Mouse (Mus musculus): ENCODE measurements around the gene Kcnj1. TPM values are rescaled to one million over a fixed set of nuclear protein-coding genes. Genes with fewer than 3 reads are reported as not detected.

The Kcnj1 gene
- not detected in 2 replicates for polyA plus RNA-seq (2014; fragmentation: Nextera tagmentation; extraction: Ambion mirVana)

DNA sequence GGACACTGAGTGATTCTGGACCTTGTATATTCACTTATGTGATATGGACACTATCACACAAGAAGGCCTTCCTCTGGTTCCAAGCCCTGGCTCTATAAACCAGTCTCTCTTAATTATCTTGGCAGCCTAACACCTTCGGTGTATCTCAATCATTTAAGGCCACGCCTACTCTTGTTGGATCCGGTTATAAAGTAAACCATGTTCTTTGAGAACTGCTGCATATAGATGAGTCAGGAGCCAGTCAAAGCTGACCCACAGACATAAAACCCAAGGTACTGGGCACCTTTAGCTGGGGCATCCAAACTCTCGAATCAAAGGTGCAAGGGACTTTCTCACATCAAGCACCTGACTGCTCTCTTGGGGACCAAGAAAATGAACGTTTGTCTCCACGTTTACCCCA, at the start of gene Kcnj1:
Kcnj1 (plus strand) TSS at position 292 of the 400 bp plus-strand sequence.
- DNase-seq (ENCODE audit: low spot score) (no peak), ATAC-seq (replicated peaks; ENCODE audit: low FRiP score) (no peak)
- Histone ChIP-seq H3K9ac (ENCODE audit: low read depth, low read length) (no peak within 1 kb of the TSS), H3K4me3 (ENCODE audit: low read depth, low read length) (no peak within 1 kb of the TSS), H3K9me3 (ENCODE audit: control insufficient read depth, low read length) (no peaks in the 10 kb centered on the region), H3K4me1 (replicated peaks; ENCODE audit: control insufficient read depth, insufficient read depth, low read length) (no peaks in the 10 kb centered on the region), H3K36me3 (ENCODE audit: control insufficient read depth, insufficient read depth, low read length) (no peaks in the 10 kb centered on the region), H3K4me2 (no peak within 1 kb of the TSS), H3K27ac (ENCODE audit: low read depth, low read length) (no peak within 1 kb of the TSS), H3K27me3 (replicated peaks; ENCODE audit: control insufficient read depth, insufficient read depth, low read length) (no peaks in the 10 kb centered on the region)
- 83% methylated on average over 6 of the region's 6 CpGs for WGBS

DNA sequence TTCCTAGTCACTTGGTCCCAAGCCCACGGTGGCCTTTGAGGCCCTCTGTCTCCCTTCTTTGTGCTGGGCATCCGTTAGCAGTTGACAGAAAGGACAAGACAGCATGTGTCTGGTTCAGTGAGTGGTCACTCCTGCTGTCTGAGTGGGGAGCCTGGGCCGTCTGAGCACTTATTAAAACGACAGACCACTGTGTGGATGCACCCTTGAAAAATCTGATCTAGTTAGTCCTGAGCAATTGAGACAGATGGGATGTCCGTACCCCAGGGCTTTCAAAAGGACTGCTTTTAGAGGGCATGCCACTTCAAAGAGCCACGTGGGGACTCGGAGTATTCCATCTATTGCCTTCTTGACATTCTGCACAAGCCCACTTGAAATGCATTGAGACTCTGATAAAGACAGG, 48.7 kb upstream of the Kcnj1 start:
- H3K4me1 ChIP-seq (replicated peaks; ENCODE audit: control insufficient read depth, insufficient read depth, low read length) = no peaks in the 10 kb centered on the region
- H3K9me3 ChIP-seq (ENCODE audit: control insufficient read depth, low read length) = no peaks in the 10 kb centered on the region
- WGBS = 69% methylated on average over 7 of the region's 7 CpGs
- H3K4me3 ChIP-seq (ENCODE audit: low read depth, low read length) = no peak overlapping the region
- no peaks in the 10 kb centered on the region for H3K36me3 ChIP-seq (ENCODE audit: control insufficient read depth, insufficient read depth, low read length)
- H3K4me2 ChIP-seq = no peak overlapping the region
- no peak overlapping the region for H3K9ac ChIP-seq (ENCODE audit: low read depth, low read length)
- no peak overlapping the region for H3K27ac ChIP-seq (ENCODE audit: low read depth, low read length)
- ATAC-seq (replicated peaks; ENCODE audit: low FRiP score) (no peak), DNase-seq (ENCODE audit: low spot score) (no peak)
- no peaks in the 10 kb centered on the region for H3K27me3 ChIP-seq (replicated peaks; ENCODE audit: control insufficient read depth, insufficient read depth, low read length)

DNA sequence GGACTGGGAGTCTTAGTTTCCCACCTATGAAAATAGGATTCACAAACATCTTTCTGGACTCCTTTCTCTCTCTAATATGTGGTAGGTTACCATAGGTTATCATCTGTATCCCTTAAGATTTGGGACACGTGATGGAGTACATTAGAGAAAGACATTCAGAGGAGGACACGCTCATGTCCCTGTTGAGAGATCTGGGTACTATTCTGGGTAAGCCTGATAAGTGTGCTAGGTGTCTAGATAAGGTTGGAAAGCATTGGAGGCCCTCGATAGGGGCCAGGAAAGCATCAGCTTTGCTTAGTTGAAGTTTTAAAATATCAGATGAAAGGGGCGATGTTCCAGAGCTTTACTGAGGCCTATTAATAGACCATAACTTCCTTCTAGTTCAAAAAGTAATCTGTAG, 43.5 kb upstream of the Kcnj1 start:
- no peaks in the 10 kb centered on the region for H3K27me3 ChIP-seq (replicated peaks; ENCODE audit: control insufficient read depth, insufficient read depth, low read length)
- no peak overlapping the region for H3K9ac ChIP-seq (ENCODE audit: low read depth, low read length)
- no peak for DNase-seq (ENCODE audit: low spot score)
- no peak overlapping the region for H3K4me2 ChIP-seq
- H3K27ac ChIP-seq (ENCODE audit: low read depth, low read length) = no peak overlapping the region
- no peak overlapping the region for H3K4me3 ChIP-seq (ENCODE audit: low read depth, low read length)
- ATAC-seq (replicated peaks; ENCODE audit: low FRiP score) = peak; percentile 36
- H3K4me1 ChIP-seq (replicated peaks; ENCODE audit: control insufficient read depth, insufficient read depth, low read length) = no peaks in the 10 kb centered on the region
- H3K36me3 ChIP-seq (ENCODE audit: control insufficient read depth, insufficient read depth, low read length) = no peaks in the 10 kb centered on the region
- WGBS = 63% methylated on average over 4 of the region's 4 CpGs
- H3K9me3 ChIP-seq (ENCODE audit: control insufficient read depth, low read length) = no peaks in the 10 kb centered on the region

DNA sequence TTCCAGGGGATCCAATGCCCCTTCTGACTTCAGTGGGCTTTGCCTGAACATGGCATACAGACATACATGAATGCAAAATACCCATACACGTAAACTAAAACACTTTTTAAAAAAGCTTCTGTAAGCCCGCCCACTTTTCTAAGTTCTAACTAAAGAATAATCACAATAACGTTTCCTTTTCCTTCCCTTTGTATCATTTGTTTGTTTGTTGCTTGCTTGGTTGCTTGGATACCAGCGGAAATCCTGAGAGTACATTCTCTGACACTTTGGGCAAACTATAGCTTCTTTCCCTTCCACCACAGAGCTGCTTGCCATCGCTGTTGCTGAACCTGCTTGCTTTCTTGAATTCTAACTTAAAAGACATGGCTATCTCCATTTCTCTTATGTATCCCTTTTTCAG, 41.1 kb upstream of the Kcnj1 start:
- no peak overlapping the region for H3K27ac ChIP-seq (ENCODE audit: low read depth, low read length)
- peaks cover 5% of the 10 kb centered on the region; the same call in 1 of the 2 replicates for H3K4me1 ChIP-seq (replicated peaks; ENCODE audit: control insufficient read depth, insufficient read depth, low read length)
- H3K36me3 ChIP-seq (ENCODE audit: control insufficient read depth, insufficient read depth, low read length) = no peaks in the 10 kb centered on the region
- no peak for DNase-seq (ENCODE audit: low spot score)
- no peaks in the 10 kb centered on the region for H3K27me3 ChIP-seq (replicated peaks; ENCODE audit: control insufficient read depth, insufficient read depth, low read length)
- no peak overlapping the region for H3K9ac ChIP-seq (ENCODE audit: low read depth, low read length)
- H3K4me2 ChIP-seq = no peak overlapping the region
- no peak for ATAC-seq (replicated peaks; ENCODE audit: low FRiP score)
- H3K4me3 ChIP-seq (ENCODE audit: low read depth, low read length) = no peak overlapping the region
- no peaks in the 10 kb centered on the region for H3K9me3 ChIP-seq (ENCODE audit: control insufficient read depth, low read length)
- WGBS = 77% methylated on average over 5 of the region's 5 CpGs

DNA sequence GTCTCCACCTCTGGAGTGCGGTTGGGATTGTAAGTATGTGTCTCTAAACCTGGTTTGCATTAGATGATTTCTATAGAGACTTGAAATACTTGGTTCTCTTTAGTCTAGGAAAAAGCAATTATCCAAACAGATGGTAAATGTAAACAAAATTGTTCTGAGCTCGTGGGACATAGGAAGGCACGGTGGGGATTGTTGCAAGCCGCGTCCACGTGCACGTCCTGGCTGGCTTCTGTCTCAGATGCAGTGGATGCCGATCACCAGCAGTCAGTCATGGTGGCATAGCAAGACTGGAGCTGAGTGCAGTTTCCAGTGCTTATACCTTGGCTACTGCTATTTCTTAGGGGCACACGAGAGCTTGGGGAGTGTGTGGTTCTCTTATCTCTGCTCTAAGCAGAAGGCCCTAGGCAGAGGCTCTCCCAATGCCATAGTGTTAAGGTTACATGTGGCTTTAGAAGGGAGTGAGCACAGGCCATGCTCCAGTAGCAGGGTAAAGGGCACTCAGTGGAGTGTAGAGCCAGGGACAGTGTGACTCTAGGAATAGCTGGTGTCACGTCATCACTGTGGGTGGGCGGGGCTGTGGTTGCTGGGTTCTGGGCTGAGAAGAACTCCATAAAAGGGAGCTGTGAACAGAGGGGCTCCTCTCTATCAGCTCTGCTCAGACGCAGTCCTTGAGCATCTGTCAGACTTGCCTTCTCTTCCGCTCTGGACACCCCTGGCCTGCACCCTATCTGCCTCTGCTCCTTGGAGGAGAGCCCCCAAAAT, 36.7 kb upstream of the Kcnj1 start:
- 68% methylated on average over 13 of the region's 13 CpGs for WGBS
- no peak overlapping the region for H3K4me3 ChIP-seq (ENCODE audit: low read depth, low read length)
- peaks cover 5% of the 10 kb centered on the region; the same call in 1 of the 2 replicates for H3K4me1 ChIP-seq (replicated peaks; ENCODE audit: control insufficient read depth, insufficient read depth, low read length)
- no peak overlapping the region for H3K4me2 ChIP-seq
- H3K27me3 ChIP-seq (replicated peaks; ENCODE audit: control insufficient read depth, insufficient read depth, low read length) = no peaks in the 10 kb centered on the region
- H3K9ac ChIP-seq (ENCODE audit: low read depth, low read length) = no peak overlapping the region
- no peak overlapping the region for H3K27ac ChIP-seq (ENCODE audit: low read depth, low read length)
- H3K9me3 ChIP-seq (ENCODE audit: control insufficient read depth, low read length) = no peaks in the 10 kb centered on the region
- no peak for DNase-seq (ENCODE audit: low spot score)
- no peaks in the 10 kb centered on the region for H3K36me3 ChIP-seq (ENCODE audit: control insufficient read depth, insufficient read depth, low read length)
- ATAC-seq (replicated peaks; ENCODE audit: low FRiP score) = peak; percentile 82

DNA sequence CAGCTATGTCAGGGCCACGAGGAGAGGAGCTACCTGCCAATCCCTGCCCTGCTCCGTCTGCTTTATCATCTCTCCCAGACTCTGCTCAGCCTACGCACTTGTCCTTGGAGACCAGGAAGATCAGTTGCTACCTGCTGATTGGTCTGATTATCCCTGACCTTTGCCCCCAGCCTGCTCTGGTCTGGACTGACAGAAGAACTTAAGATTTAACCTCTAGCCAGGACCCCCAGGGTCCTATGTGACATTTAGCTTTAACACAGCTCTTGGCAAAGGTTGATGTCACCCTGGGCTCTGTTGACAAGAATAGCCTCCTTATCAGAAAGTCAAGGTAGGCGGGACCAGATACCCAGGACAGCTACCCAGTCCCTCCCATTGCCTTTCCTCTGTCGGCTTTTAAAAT, 31.5 kb upstream of the Kcnj1 start:
- H3K9ac ChIP-seq (ENCODE audit: low read depth, low read length) = no peak overlapping the region

DNA sequence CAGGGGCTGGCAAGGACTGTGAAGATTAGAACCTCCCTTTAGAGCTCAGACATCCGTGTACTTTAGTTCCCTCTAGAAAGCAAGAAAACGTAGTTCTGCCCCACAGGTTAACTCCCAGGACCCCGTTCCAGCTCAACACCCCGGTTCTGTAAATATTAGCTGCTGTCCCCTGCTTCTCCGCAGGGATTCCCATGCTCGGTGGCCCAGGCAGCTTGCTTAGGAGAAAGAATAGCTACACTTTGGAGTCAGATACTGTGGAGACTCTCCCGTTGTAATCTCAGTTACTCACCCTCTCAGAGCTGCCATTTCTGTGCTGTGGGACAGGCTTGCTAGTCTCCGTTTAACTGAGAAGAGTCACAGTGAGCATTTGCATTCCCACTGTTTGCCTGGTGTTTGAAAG, 29.4 kb upstream of the Kcnj1 start:
- Histone ChIP-seq H3K36me3 (ENCODE audit: control insufficient read depth, insufficient read depth, low read length) (no peaks in the 10 kb centered on the region), H3K27ac (ENCODE audit: low read depth, low read length) (no peak overlapping the region), H3K27me3 (replicated peaks; ENCODE audit: control insufficient read depth, insufficient read depth, low read length) (peaks cover 45% of the 10 kb centered on the region), H3K4me1 (replicated peaks; ENCODE audit: control insufficient read depth, insufficient read depth, low read length) (peaks cover 15% of the 10 kb centered on the region), H3K4me2 (peak overlapping the region; percentile 62; the same call in 1 of the 2 replicates), H3K9me3 (ENCODE audit: control insufficient read depth, low read length) (no peaks in the 10 kb centered on the region), H3K9ac (ENCODE audit: low read depth, low read length) (peak overlapping the region; percentile 6; the same call in 1 of the 2 replicates), H3K4me3 (ENCODE audit: low read depth, low read length) (peak overlapping the region; percentile 39)
- no peak for ATAC-seq (replicated peaks; ENCODE audit: low FRiP score)
- WGBS = 22% methylated on average over 8 of the region's 8 CpGs
- DNase-seq (ENCODE audit: low spot score) = no peak

More for the DNA sequence above, 31.5 kb upstream of the Kcnj1 start:
- peaks cover 39% of the 10 kb centered on the region for H3K27me3 ChIP-seq (replicated peaks; ENCODE audit: control insufficient read depth, insufficient read depth, low read length)
- ATAC-seq (replicated peaks; ENCODE audit: low FRiP score) (peak; percentile 51), DNase-seq (ENCODE audit: low spot score) (no peak)
- no peak overlapping the region for H3K4me3 ChIP-seq (ENCODE audit: low read depth, low read length)
- no peak overlapping the region for H3K27ac ChIP-seq (ENCODE audit: low read depth, low read length)
- H3K4me1 ChIP-seq (replicated peaks; ENCODE audit: control insufficient read depth, insufficient read depth, low read length) = peaks cover 15% of the 10 kb centered on the region
- H3K4me2 ChIP-seq = peak overlapping the region; percentile 19
- 16% methylated on average over 5 of the region's 5 CpGs for WGBS
- no peaks in the 10 kb centered on the region for H3K9me3 ChIP-seq (ENCODE audit: control insufficient read depth, low read length)
- H3K36me3 ChIP-seq (ENCODE audit: control insufficient read depth, insufficient read depth, low read length) = no peaks in the 10 kb centered on the region

DNA sequence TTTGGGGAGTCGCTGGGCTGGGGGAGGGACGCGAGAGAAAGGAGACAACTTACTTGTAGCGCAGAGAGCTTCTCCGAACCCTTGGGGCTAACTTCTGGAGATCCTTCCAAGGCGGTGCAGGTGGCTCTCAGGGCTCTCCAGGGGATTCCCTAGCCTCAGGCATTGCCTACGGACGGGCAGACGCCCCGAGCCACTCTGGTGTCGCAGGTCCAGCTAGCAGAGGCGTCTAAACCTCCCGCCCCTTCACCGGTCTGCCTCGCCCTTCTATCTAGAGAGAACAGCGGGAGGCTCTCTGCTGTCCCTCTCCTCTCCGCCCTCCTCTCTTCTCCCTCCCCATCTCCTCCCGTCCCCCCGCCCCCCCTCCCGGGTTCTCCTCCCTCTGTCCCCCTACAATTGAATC, 28.2 kb upstream of the Kcnj1 start, which contains the start of gene Kcnj5:
Kcnj5 (minus strand) TSS at position 300 of the 400 bp plus-strand sequence.
- Histone ChIP-seq H3K4me2 (peak within 1 kb of the TSS; percentile 62), H3K9ac (ENCODE audit: low read depth, low read length) (peak within 1 kb of the TSS; percentile 10; the same call in 1 of the 2 replicates), H3K27ac (ENCODE audit: low read depth, low read length) (no peak within 1 kb of the TSS), H3K9me3 (ENCODE audit: control insufficient read depth, low read length) (no peaks in the 10 kb centered on the region), H3K4me1 (replicated peaks; ENCODE audit: control insufficient read depth, insufficient read depth, low read length) (peaks cover 15% of the 10 kb centered on the region), H3K36me3 (ENCODE audit: control insufficient read depth, insufficient read depth, low read length) (no peaks in the 10 kb centered on the region), H3K27me3 (replicated peaks; ENCODE audit: control insufficient read depth, insufficient read depth, low read length) (peaks cover 45% of the 10 kb centered on the region), H3K4me3 (ENCODE audit: low read depth, low read length) (peak within 1 kb of the TSS; percentile 39)
- DNase-seq (ENCODE audit: low spot score) = peak; percentile 64
- peak; percentile 83 for ATAC-seq (replicated peaks; ENCODE audit: low FRiP score)
- 1% methylated on average over 19 of the region's 20 CpGs for WGBS

DNA sequence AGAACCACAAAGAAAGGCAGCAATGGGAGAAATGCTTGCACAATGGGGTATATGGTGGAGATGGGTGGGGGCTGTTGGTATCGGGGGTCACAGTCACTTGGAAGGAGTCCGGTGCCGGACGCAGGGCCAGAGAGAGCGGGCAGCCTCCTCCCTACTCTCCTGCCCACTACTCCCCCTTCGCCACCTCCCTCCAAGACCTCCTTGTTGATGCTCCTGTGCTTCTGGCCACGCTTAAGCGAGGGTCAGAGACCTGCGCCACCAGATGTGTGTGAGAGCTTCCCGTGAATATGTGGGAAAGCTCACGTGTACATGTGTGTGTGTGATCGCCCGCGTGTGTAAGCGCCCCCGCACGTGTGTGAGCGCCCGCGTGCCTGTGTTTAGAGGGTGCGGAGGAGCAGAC, 27.8 kb upstream of the Kcnj1 start:
- 6% methylated on average over 21 of the region's 21 CpGs for whole genome bisulfite sequencing
- no peaks in the 10 kb centered on the region for H3K36me3 ChIP-seq (ENCODE audit: control insufficient read depth, insufficient read depth, low read length)
- H3K27ac ChIP-seq (ENCODE audit: low read depth, low read length) = no peak overlapping the region
- DNase-seq (ENCODE audit: low spot score) (no peak), ATAC-seq (replicated peaks; ENCODE audit: low FRiP score) (0 out of 2 replicates have a peak, but pooled peaks have one; percentile 10)
- H3K27me3 ChIP-seq (replicated peaks; ENCODE audit: control insufficient read depth, insufficient read depth, low read length) = peaks cover 45% of the 10 kb centered on the region
- peak overlapping the region; percentile 39 for H3K4me3 ChIP-seq (ENCODE audit: low read depth, low read length)
- H3K9me3 ChIP-seq (ENCODE audit: control insufficient read depth, low read length) = no peaks in the 10 kb centered on the region
- H3K4me2 ChIP-seq = peak overlapping the region; percentile 62
- 0 out of 2 replicates have a peak overlapping the region, but pooled peaks have one; percentile 10 for H3K9ac ChIP-seq (ENCODE audit: low read depth, low read length)
- H3K4me1 ChIP-seq (replicated peaks; ENCODE audit: control insufficient read depth, insufficient read depth, low read length) = peaks cover 15% of the 10 kb centered on the region
